ENCODE assay signal across 22 mouse cellular contexts in genomic region chr17:6865580-6865979, GRCm38 (mm10).
DNase-seq lines count a peak whose midpoint lies in the region; ATAC-seq lines count a peak whose summit lies in the region.
"Had no signal": no experiment of that assay in that cellular context is flagged by ENCODE, and none has a peak within 500 bp of the region (broad histone marks: within the 10 kb centered on the region; RNA-seq: fewer than 3 reads in every experiment).

No protein-coding gene starts in this region.

- H3K4me1 ChIP-seq in midbrain, embryonic 10.5 days, result peaks cover 54% of the 10 kb centered on the region
- peaks cover 17% of the 10 kb centered on the region for H3K4me1 ChIP-seq in midbrain, embryonic 16.5 days (ENCODE audit: control insufficient read depth, insufficient read depth, low read length)
- H3K4me1 ChIP-seq in stomach, embryonic 16.5 days (ENCODE audit: control insufficient read depth, insufficient read depth, low read length), result peaks cover 36% of the 10 kb centered on the region

- no peaks in the 10 kb centered on the region for H3K36me3 ChIP-seq in midbrain, embryonic 10.5 days
- H3K36me3 ChIP-seq in midbrain, embryonic 16.5 days (ENCODE audit: control insufficient read depth, insufficient read depth, low read length), result no peaks in the 10 kb centered on the region
- H3K36me3 ChIP-seq in stomach, embryonic 16.5 days (ENCODE audit: control insufficient read depth, insufficient read depth, low read length), result no peaks in the 10 kb centered on the region
- H3K36me3 ChIP-seq: embryonic facial prominence, embryonic 10.5 days; forebrain, embryonic 10.5 days; heart, embryonic 13.5 days; hindbrain, embryonic 13.5 days; midbrain, embryonic 12.5 days had no signal

- no peak overlapping the region for H3K27ac ChIP-seq in midbrain, embryonic 10.5 days (replicated peaks)
- H3K27ac ChIP-seq in midbrain, embryonic 16.5 days (ENCODE audit: low read length), result no peak overlapping the region
- peak overlapping the region; percentile 17; the same call in 1 of the 2 replicates for H3K27ac ChIP-seq in stomach, embryonic 16.5 days (ENCODE audit: low read length)
- H3K27ac ChIP-seq: embryonic facial prominence, embryonic 10.5 days; heart, embryonic 13.5 days; hindbrain, embryonic 13.5 days; midbrain, embryonic 12.5 days had no signal

- H3K4me3 ChIP-seq in midbrain, embryonic 10.5 days, result no peak overlapping the region
- no peak overlapping the region for H3K4me3 ChIP-seq in midbrain, embryonic 16.5 days (ENCODE audit: low read depth, low read length)
- H3K4me3 ChIP-seq in stomach, embryonic 16.5 days (replicated peaks; ENCODE audit: low read length), result no peak overlapping the region
- H3K4me3 ChIP-seq: embryonic facial prominence, embryonic 10.5 days; forebrain, embryonic 10.5 days; heart, embryonic 13.5 days; hindbrain, embryonic 13.5 days; midbrain, embryonic 12.5 days had no signal

- WGBS in midbrain, embryonic 10.5 days, result 68% methylated on average over 5 of the region's 5 CpGs
- WGBS in midbrain, embryonic 16.5 days, result 61% methylated on average over 5 of the region's 5 CpGs
- WGBS in stomach, embryonic 16.5 days, result 41% methylated on average over 5 of the region's 5 CpGs

- H3K27me3 ChIP-seq in midbrain, embryonic 10.5 days (ENCODE audit: low read depth, poor library complexity, severe bottlenecking), result peaks cover 58% of the 10 kb centered on the region
- peaks cover 3% of the 10 kb centered on the region; the same call in 1 of the 2 replicates for H3K27me3 ChIP-seq in midbrain, embryonic 16.5 days (ENCODE audit: control insufficient read depth, insufficient read depth, low read depth, low read length)
- H3K27me3 ChIP-seq in stomach, embryonic 16.5 days (ENCODE audit: control insufficient read depth, insufficient read depth, low read length), result no peaks in the 10 kb centered on the region

- no peak overlapping the region for H3K9ac ChIP-seq in midbrain, embryonic 16.5 days (ENCODE audit: low read depth, low read length)
- H3K9ac ChIP-seq in stomach, embryonic 16.5 days (ENCODE audit: low read length), result no peak overlapping the region
- H3K9ac ChIP-seq: forebrain, postnatal 0 days; heart, embryonic 13.5 days; hindbrain, embryonic 13.5 days; midbrain, embryonic 12.5 days had no signal

- H3K4me2 ChIP-seq in midbrain, embryonic 16.5 days (ENCODE audit: low read length), result no peak overlapping the region
- no peak overlapping the region for H3K4me2 ChIP-seq in stomach, embryonic 16.5 days (ENCODE audit: low read depth, low read length)
- H3K4me2 ChIP-seq: midbrain, embryonic 12.5 days had no signal

- H3K9me3 ChIP-seq in midbrain, embryonic 10.5 days (replicated peaks), result no peaks in the 10 kb centered on the region
- H3K9me3 ChIP-seq in midbrain, embryonic 16.5 days (replicated peaks; ENCODE audit: control insufficient read depth, low read length, poor library complexity, severe bottlenecking), result no peaks in the 10 kb centered on the region
- no peaks in the 10 kb centered on the region for H3K9me3 ChIP-seq in stomach, embryonic 16.5 days (replicated peaks; ENCODE audit: control insufficient read depth, low read length)
- H3K9me3 ChIP-seq: embryonic facial prominence, embryonic 10.5 days; forebrain, embryonic 10.5 days; heart, embryonic 13.5 days; hindbrain, embryonic 13.5 days; midbrain, embryonic 12.5 days had no signal

- ATAC-seq in midbrain, embryonic 16.5 days, result no peak
- no peak for ATAC-seq in stomach, embryonic 16.5 days (ENCODE audit: insufficient read depth, low FRiP score)
- no peak for ATAC-seq in CD4-positive, CD25-positive, alpha-beta regulatory T cell, adult 4 months
- ATAC-seq: forebrain, postnatal 0 days had no signal

- DNase-seq in heart, adult 9 months (ENCODE audit: low spot score in 2 of 2), result peak; percentile 30 to 44
- DNase-seq in heart, postnatal 4 days, result no peak
- peak; percentile 14 for DNase-seq in layer of hippocampus, adult 9-11 months
- DNase-seq in layer of hippocampus, postnatal 36 days, result no peak
- DNase-seq in midbrain, embryonic 10.5 days (ENCODE audit: low spot score), result peak; percentile 9
- DNase-seq: adrenal gland, adult 2 months; B cell, adult 2 months; cerebellum, adult 11 months; cerebellum, adult 9-11 months; forebrain, postnatal 0 days; gastrocnemius, postnatal 36 days; kidney, adult 8-10 months; kidney, postnatal 4 days; thymus, postnatal 14 days had no signal

Comparison
In these comparisons a context has a peak if more than half of its experiments do, and no peak if none do; other contexts are left out.
1. DNase-seq: peak in heart, adult 9 months (2 of 2), layer of hippocampus, adult 9-11 months (single experiment) and midbrain, embryonic 10.5 days (single experiment); none in heart, postnatal 4 days (single experiment) and layer of hippocampus, postnatal 36 days (0 of 2).